Mouse (Mus musculus): Measurements from ENCODE around the gene Olfr1323. TPM values are rescaled to one million over a fixed set of nuclear protein-coding genes. Genes with fewer than 3 reads are reported as not detected.

Gene Olfr1323
- not detected in 2 replicates for polyA plus RNA-seq (2012)

DNA sequence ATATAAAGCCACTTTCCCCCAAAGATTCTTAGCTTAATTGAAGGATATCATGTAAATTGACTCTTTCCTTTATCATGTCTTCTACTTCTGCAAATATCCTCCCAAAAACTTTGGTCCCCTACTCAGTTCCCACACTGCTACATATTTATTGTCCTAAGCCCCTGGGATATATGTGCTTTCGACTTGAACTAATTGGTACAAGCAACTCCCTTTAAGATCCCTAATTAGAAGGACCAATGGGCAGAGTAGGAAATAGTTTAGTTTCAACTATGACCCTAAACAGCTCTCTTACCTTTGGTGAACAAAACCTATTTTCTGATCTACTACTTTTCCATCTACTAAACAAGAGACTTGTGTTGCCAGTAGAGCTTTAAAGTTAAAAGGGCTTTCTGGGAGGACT lies at the start of gene Olfr1323:
TSS of gene Olfr1323 (minus strand) at position 101 of the 400 bp plus-strand sequence.

Other genes starting within 250 kb of the Olfr1323 start
- gene Igsf1, start 221.6 kb downstream of the Olfr1323 start, polyA plus RNA-seq (2012): not detected in 2 replicates
- gene Olfr1322, start 127.9 kb downstream of the Olfr1323 start, polyA plus RNA-seq (2012): not detected in 2 replicates

All from megakaryocyte-erythroid progenitor cell, adult 5 weeks (primary cell).